Mouse (Mus musculus) liver, postnatal 0 days (tissue): ENCODE results near the gene Osbpl9. TPM values are rescaled to one million over a fixed set of nuclear protein-coding genes. Genes with fewer than 3 reads are reported as not detected.

Source experiments
- ATAC-seq: fragments of 200-750 bp; cut with Nextera tagmentation; 2 replicates; pipeline ENCODE4 v1.8.0; 2017; ENCODE audit warnings: mild to moderate bottlenecking, moderate library complexity
- DNase-seq: peaks from one replicate; pipeline ENCODE4 v3.0.0-alpha.2; 2016
- H3K27ac ChIP-seq: fragments of 300-500 bp; sonication (generic); 2 replicates; pipeline ENCODE4 v1.5.1; 2014; ENCODE audit warnings: antibody characterized with exemption, moderate library complexity, mild to moderate bottlenecking, low read depth
- H3K27me3 ChIP-seq: fragments of 300-500 bp; sonication (generic); 2 replicates; pipeline ENCODE4 v1.6.1; 2014; ENCODE audit warnings: low read length, control low read depth, mixed read lengths; ENCODE audit not compliant: insufficient read depth
- H3K36me3 ChIP-seq: fragments of 300-500 bp; sonication (generic); replicated peaks from 2 replicates; pipeline ENCODE4 v1.6.1; 2014; ENCODE audit warnings: mild to moderate bottlenecking, control low read depth, low read length, moderate library complexity, mixed read lengths; ENCODE audit not compliant: insufficient read depth
- H3K4me1 ChIP-seq: fragments of 300-500 bp; sonication (generic); 2 replicates; pipeline ENCODE4 v1.6.1; 2014; ENCODE audit warnings: antibody characterized with exemption, mild to moderate bottlenecking, control low read depth; ENCODE audit not compliant: insufficient read depth
- H3K4me2 ChIP-seq: fragments of 300-500 bp; sonication (generic); 2 replicates; pipeline ENCODE4 v1.6.1; 2014; ENCODE audit warnings: low read depth, mild to moderate bottlenecking, low read length, moderate library complexity, mixed read lengths
- H3K4me3 ChIP-seq: fragments of 300-500 bp; sonication (generic); 2 replicates; pipeline ENCODE4 v1.5.1; 2014; ENCODE audit warnings: low read depth, low read length
- H3K9ac ChIP-seq: fragments of 300-500 bp; sonication (generic); replicated peaks from 2 replicates; pipeline ENCODE4 v1.6.1; 2014; ENCODE audit warnings: mild to moderate bottlenecking, moderate library complexity
- H3K9me3 ChIP-seq: fragments of 300-500 bp; sonication (generic); 2 replicates; pipeline ENCODE4 v1.6.1; 2016; ENCODE audit warnings: mild to moderate bottlenecking, control low read depth, low read length, mixed read lengths
- CTCF ChIP-seq: sonication (generic); IDR thresholded peaks from 2 replicates; pipeline ENCODE4 v1.5.1; 2016; ENCODE audit warnings: antibody characterized with exemption, low read depth
- EP300 ChIP-seq: IDR thresholded peaks from 2 replicates; pipeline ENCODE4 v1.6.1; 2016; ENCODE audit warnings: antibody characterized with exemption, low read depth, mild to moderate bottlenecking
- WGBS: fragments of 180-500 bp; shearing (Covaris S2); extraction: QIAGEN DNeasy Blood & Tissue Kit; methylation state at CpG from one replicate; pipeline ENCODE4 v1.1.7; 2014; ENCODE audit not compliant: insufficient replicate concordance; 5-methylcytosine and 5-hydroxymethylcytosine counted together
- polyA plus RNA-seq: library from polyadenylated mRNA; unstranded; fragments of >200 nt; fragmentation: Nextera tagmentation; extraction: Ambion mirVana; gene quantifications from 2 replicates; pipeline ENCODE4 v1.2.1, GENCODE M21; 2015

The Osbpl9 gene
- polyA plus RNA-seq, 1 experiment from 2014 or later: 28.2 TPM

DNA sequence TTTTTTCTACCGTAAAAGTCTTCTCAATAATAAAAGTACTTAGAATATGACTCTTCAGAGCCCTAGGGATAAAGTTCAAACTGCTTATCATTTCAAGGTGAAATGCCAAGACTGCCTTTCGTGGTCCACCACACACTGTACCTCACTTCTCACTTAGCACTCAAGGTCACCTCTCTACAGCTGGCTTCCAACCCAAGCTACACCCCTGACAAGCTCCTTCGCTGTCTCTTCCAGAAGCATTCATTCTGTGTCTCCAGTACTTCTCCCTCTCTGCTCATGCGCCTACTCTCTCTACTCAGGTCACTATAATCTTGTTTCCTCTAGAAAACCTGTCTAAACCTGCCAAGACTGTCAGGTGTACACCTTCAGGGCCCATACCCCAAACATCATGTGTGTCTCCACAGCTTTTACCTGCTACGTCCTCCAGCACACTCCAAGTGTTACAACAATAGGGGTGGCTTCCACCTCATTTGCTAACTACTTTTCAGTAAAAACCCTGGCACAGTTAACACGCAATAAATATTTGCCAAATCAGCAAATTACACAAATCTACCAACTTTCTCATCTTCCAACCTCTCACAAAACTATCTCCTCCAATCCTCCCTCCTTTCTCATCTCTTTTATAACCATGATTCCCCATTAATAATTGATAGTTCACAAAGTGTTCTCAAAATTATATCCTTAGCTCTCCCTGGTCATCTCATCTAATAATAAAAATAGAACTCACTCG is 6.0 kb downstream of the Osbpl9 start:
- DNase-seq (no peak), ATAC-seq (no peak)
- Histone ChIP-seq H3K4me2 (no peak overlapping the region), H3K4me3 (no peak overlapping the region), H3K36me3 (no peaks in the 10 kb centered on the region; the same call in 1 of the 2 replicates), H3K4me1 (peaks cover 6% of the 10 kb centered on the region), H3K27me3 (no peaks in the 10 kb centered on the region), H3K9me3 (no peaks in the 10 kb centered on the region), H3K27ac (no peak overlapping the region), H3K9ac (no peak overlapping the region)
- 77% methylated on average over 7 of the region's 7 CpGs for WGBS
- TF ChIP-seq CTCF (no peak), EP300 (no peak)

- DNase-seq: no peak
- no peak for ATAC-seq
- Histone ChIP-seq H3K27ac (no peak overlapping the region), H3K4me3 (no peak overlapping the region), H3K4me1 (no peaks in the 10 kb centered on the region), H3K9ac (no peak overlapping the region), H3K36me3 (no peaks in the 10 kb centered on the region), H3K9me3 (no peaks in the 10 kb centered on the region), H3K4me2 (no peak overlapping the region), H3K27me3 (no peaks in the 10 kb centered on the region)
- TF ChIP-seq EP300: no peak
- TF ChIP-seq CTCF: no peak
- WGBS: 71% methylated on average over 5 of the region's 5 CpGs
Observed at GRCm38 (mm10) chr4:109193886-109194285, 8.2 kb downstream of the Osbpl9 start.

GRCm38 (mm10) chr4:109191598-109191997 is 10.5 kb downstream of the Osbpl9 start:
- Histone ChIP-seq H3K36me3 (no peaks in the 10 kb centered on the region), H3K27ac (no peak overlapping the region), H3K4me1 (no peaks in the 10 kb centered on the region), H3K27me3 (no peaks in the 10 kb centered on the region), H3K4me3 (no peak overlapping the region), H3K9ac (no peak overlapping the region), H3K9me3 (no peaks in the 10 kb centered on the region), H3K4me2 (no peak overlapping the region)
- ATAC-seq (no peak), DNase-seq (no peak)
- WGBS: 73% methylated on average over 10 of the region's 10 CpGs
- TF ChIP-seq EP300 (no peak), CTCF (no peak)

DNA sequence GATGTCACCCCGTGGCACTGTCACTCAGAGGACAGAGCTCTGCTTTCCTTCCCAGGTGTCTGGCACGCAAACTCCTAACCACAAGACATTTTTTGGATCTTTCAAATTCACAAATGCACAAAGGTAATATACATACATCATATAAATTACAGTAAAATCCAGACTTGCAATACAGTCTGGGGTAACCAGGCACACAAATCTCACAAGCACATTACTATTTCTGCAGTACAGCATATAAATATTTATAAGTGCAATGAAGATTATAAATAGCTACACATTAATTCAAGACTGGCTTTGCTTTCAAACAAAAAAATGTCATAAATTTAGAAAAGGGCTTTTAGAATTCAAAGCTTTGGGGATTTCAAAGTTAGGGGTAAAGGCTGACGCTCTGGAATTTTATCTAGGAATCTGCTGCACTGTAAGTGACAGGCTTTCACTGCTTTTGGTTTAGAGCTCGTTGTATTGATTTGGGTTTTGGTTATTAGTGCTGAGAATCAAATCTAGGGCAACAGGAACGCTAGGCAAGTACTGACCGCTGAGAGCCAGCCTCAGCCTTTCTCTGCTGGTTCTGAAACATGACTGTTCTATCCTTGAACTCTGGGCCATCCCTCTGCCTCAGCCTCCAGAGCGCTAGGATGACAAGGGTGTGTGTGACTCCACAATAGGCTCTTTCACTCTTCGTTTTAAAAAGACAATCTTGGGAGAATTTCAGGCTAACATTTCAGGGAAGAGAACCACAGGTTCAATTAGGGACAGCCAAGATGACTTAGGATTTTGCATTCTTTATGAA is 16.3 kb downstream of the Osbpl9 start:
- Histone ChIP-seq H3K27ac (no peak overlapping the region), H3K4me3 (no peak overlapping the region), H3K4me1 (no peaks in the 10 kb centered on the region), H3K36me3 (no peaks in the 10 kb centered on the region), H3K9me3 (no peaks in the 10 kb centered on the region), H3K9ac (no peak overlapping the region), H3K27me3 (no peaks in the 10 kb centered on the region), H3K4me2 (no peak overlapping the region)
- DNase-seq: no peak
- no peak for ATAC-seq
- 83% methylated on average over 8 of the region's 8 CpGs for WGBS
- TF ChIP-seq EP300 (no peak), CTCF (no peak)

- Histone ChIP-seq H3K4me2 (no peak overlapping the region), H3K4me1 (no peaks in the 10 kb centered on the region), H3K36me3 (no peaks in the 10 kb centered on the region), H3K27me3 (no peaks in the 10 kb centered on the region), H3K9ac (no peak overlapping the region), H3K27ac (no peak overlapping the region), H3K4me3 (no peak overlapping the region), H3K9me3 (no peaks in the 10 kb centered on the region)
- TF ChIP-seq EP300: no peak
- TF ChIP-seq CTCF: no peak
- no peak for DNase-seq
- no peak for ATAC-seq
Observed at GRCm38 (mm10) chr4:109175677-109176076, 26.4 kb downstream of the Osbpl9 start.

- Histone ChIP-seq H3K36me3 (no peaks in the 10 kb centered on the region), H3K9me3 (no peaks in the 10 kb centered on the region), H3K9ac (no peak overlapping the region), H3K27me3 (no peaks in the 10 kb centered on the region), H3K4me2 (no peak overlapping the region), H3K4me1 (no peaks in the 10 kb centered on the region), H3K27ac (no peak overlapping the region), H3K4me3 (no peak overlapping the region)
- 67% methylated on average over 7 of the region's 7 CpGs for WGBS
- ATAC-seq: no peak
- TF ChIP-seq CTCF (no peak), EP300 (no peak)
- DNase-seq: no peak
Observed at GRCm38 (mm10) chr4:109173775-109174440, 28.2 kb downstream of the Osbpl9 start.
